Mouse (Mus musculus) embryo, embryonic 9.5 days (tissue): ENCODE results near the gene Pom121.
A peak's percentile ranks its signal among the peaks of the same experiment; 100 is the strongest.

ENCODE experiments used
- DNase-seq: peaks from one replicate; pipeline ENCODE4 v3.0.0-alpha.2; 2017; ENCODE audit errors: extremely low spot score

Pom121 gene

GRCm38 (mm10) chr5:135394004-135394823, at the start of gene Pom121:
TSS of gene Pom121 (minus strand) at chr5:135394546.
- DNase-seq = peak; percentile 83

GRCm38 (mm10) chr5:135442430-135442829, 48.1 kb upstream of the Pom121 start:
- DNase-seq = no peak

GRCm38 (mm10) chr5:135435039-135435438, 40.7 kb upstream of the Pom121 start:
- no peak for DNase-seq

- DNase-seq = no peak
Observed at GRCm38 (mm10) chr5:135433861-135434260, 39.5 kb upstream of the Pom121 start.

DNA sequence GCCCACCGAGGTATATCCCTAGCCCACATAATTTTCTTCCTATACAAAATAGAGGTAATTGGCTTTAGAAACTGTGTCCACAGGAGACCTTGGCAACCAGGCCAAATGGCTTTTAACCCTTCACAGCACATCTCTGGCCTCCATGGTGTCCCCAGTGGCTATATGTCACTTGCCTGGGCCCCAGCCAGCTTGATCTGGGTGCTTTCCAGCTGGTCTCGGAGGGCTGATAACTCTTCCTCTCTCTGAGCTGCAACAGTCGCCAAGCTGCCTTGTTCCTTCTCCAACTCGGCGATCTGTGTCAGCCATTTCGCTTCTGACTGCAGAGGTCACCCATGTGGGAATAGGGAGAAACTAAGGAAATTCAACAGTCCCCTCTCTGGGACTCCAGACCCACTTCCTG, 36.8 kb upstream of the Pom121 start:
- no peak for DNase-seq

DNA sequence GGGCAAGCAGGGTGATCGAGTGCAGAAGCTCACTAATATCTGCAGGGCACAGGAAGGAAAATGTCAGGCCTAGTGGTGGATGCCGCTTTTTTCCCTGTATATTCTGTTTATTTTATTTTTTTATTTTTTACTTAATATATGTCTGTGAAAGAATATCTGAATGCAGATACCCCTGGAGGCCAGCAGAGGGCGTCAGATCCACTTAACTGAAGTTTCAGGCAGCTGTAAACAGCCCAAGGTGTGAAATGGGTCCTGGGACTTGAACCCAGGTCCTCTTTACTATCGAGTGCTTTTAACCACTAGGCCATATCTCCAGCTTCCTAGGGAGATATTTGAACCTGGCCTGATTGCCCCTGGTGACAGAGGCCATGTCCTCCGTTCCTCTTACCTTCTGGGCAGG, 34.4 kb upstream of the Pom121 start:
- no peak for DNase-seq

- no peak for DNase-seq
Observed at GRCm38 (mm10) chr5:135410266-135410665, 15.9 kb upstream of the Pom121 start.

DNA sequence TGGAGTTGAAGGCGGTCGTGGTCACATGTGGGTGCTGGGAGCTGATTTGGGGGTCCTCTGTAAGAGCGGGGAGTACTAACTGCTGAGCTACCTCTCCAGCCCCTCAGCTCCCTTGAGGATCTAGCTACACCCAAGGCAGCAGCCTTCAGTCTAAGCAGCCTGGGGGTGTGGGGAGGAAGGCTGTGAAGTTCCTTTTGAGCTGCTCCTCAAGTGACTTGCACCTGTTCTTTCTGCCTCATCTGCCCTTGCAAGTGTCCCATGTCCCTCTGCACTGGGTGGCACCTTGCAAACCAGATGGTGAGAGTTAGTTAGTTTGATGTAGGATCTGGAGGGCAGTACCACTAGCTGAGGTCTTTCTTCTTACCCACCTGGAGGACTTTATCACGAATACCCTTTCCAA, 13.8 kb upstream of the Pom121 start:
- DNase-seq = no peak

DNA sequence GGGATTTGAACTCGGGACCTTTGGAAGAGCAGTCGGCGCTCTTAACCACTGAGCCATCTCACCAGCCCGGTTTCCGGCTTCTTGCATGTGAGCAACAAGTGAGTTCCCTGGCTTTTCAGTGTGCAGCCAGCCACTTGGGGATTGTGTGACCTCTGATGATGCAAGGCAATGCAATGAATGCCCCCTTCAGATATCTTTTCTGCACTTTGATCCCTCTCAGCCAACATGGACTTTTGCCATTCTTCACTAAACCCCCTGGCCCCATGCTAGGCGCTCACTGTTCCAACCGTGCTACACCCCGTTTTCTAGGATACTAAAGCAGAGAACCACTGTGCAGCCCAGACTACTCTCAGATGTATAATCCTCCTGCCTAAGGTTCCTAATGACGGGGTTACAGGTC, 11.1 kb upstream of the Pom121 start:
- DNase-seq = no peak

DNA sequence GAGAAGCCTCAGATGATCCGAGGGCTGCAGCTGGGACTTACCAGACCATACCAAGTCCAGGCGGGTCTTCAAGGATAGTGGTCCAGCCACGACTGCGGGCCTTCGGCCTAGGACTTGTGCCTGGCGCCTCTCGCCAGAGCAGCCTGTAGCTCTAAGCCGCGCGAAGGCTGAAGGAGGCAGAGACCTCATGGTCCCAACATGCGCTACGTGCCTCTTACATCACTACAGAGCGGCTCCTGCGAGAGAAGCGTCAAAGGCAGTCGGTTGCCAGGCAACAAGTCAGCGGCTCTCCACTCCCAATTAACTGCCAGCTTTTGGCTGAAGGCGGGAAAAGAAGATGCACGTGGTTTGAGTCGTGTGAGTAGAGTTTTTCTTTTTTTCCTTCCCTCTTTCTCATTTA, 10.3 kb upstream of the Pom121 start:
- peak; percentile 32 for DNase-seq

DNA sequence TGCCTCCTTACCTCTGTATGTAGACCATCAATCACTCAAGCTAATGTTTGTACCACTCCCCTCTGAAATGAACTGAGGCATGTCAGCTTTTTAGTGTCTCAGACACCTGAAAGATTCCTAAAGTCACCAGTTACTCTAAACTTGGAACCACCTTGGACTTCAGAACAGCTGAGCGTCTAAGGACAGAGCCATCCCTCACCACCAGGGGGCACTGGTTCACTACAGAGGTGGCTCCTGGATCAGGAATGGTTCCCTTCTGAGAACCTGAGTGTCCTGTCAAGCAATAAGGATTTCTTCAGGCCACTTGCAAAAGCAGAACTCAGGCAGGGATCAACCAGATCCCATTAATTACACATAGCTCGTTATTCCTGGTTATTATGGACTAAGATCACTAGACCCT, 5.9 kb upstream of the Pom121 start:
- DNase-seq = peak; percentile 69

- no peak for DNase-seq
Observed at GRCm38 (mm10) chr5:135399382-135399781, 5.0 kb upstream of the Pom121 start.

DNA sequence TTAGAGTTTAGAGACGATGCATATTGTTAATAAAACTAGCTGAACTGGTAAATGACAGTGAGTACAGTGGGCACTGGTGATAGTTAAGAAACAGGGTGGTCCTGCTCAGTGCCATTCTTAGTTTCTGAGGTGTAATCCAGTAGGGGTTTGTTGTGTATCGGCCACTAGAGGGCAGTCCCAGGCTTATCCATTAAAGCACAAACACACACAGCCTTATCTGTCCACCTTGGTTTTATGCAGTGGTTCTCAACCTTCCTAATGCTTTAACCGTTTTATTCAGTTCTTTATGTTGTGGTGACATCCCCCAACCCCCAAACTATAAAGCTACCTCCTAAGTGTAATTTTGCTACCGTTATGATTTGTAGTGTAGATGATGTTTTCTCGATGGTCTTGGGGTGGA, 1.5 kb upstream of the Pom121 start:
- peak; percentile 27 for DNase-seq

DNA sequence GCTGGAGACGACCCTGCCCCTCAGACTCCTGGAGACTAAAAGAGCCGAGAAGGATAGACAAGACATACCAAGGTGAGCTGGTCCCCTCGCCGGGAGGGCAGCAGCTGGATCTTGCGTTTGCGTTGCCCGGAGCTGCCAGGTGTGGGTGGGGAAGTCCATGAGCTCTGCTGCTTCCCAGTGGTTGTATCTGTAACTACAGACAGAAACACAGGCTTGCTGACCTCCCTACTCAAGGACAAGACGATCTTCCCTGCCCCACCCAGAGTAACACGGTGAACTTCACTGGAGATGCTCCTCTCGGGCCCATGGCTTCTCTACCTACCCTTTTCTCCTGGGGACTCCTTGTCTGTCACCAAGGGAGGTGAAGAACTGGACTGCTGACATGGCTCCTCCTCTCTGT, 10.6 kb downstream of the Pom121 start:
- DNase-seq = no peak

- DNase-seq = no peak
Observed at GRCm38 (mm10) chr5:135382746-135383145, 11.6 kb downstream of the Pom121 start.

DNA sequence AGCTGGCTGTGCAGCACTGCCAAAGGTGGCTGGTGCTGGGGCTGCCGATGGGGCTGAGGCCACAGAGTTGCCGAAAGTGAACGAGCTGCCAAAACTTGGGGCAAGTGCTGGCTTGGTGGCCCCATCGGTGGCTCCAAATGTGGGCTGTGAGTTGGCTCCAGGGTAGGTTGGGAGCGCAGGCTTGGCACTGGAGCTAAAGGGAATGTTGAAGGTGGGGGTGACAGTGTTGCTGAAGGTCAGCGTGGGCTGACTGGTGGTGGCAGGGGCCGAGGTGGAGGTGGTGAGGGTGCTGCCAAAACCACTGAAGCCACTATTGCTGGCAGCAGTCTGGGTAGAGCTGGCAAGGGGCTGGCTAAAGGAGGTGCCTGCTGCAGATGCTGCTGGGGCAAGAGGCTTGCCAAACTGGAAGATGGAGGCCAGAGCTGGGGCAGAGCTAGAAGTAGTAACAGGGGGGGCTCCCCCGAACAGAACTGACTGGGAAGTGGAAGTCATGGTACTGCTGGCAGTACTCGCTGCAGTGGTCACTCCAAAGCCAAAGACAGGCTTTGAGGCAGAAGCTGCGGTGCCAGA, 12.9 kb downstream of the Pom121 start:
- no peak for DNase-seq

DNA sequence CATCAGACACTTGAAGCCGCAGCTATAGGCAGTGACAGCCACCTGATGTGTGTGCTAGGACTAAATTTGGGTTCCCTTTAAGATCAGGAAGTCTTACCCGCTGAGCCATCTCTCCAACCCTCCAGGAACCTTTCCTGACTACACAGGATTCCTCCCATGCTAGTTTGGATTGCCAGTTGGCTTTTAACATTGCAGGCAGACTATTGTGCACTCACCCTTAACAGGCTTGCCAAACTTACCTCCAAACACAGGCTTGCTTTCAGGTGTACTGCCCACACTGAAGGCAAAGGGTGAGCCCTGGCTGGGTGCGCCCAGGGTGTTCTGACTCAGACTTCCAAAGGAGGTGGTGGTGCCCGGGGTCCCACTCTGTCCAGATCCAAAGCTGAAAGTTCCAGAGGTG, 13.7 kb downstream of the Pom121 start:
- DNase-seq = no peak

DNA sequence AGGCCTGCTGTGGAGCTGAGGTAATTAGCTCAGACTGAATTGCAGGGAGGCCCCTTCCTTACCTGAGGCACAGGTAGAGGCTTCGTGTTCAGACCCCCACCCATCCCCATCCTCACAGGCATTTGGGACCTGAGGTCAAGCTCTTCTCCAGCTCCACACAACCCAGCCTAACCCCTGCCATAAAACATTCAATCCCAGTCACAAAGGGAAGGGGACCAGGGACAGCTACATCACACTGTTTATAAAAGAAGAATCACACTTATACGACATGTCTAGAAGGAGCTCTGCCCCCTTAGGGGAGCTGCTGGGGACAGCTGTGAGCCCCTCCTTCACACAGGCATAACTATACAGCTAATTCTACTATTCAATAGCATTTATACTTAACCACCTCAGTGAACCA, 18.0 kb downstream of the Pom121 start:
- DNase-seq = no peak

DNA sequence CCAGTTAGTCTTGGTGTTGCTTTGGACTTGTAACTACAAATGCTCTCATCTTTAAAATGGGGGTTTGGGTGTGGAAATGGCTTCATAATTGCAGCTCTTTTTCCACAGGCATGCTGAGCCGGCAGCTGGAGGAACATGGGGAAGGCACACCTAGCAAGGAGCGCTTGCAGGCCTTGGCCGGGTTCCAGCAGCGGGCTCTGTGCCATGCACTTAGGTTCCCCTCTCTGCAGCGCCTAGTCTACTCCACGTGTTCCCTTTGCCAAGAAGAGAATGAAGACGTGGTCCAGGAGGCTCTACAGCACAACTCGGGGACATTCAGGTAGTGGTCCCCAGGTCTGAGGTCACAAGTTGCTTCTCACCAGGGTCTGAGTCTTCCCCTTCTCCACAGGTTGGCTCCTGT, 19.2 kb downstream of the Pom121 start:
- DNase-seq = no peak

GRCm38 (mm10) chr5:135373601-135374000, 20.7 kb downstream of the Pom121 start:
- DNase-seq = no peak

- no peak for DNase-seq
Observed at GRCm38 (mm10) chr5:135371195-135371594, 23.2 kb downstream of the Pom121 start.

GRCm38 (mm10) chr5:135369787-135370654, 24.3 kb downstream of the Pom121 start, which contains the start of gene Nsun5:
TSS of gene Nsun5 (plus strand) at chr5:135369953.
- DNase-seq = peak; percentile 94
